Mouse (Mus musculus): Measurements from ENCODE around the gene Nacc1.

The Nacc1 gene

DNA sequence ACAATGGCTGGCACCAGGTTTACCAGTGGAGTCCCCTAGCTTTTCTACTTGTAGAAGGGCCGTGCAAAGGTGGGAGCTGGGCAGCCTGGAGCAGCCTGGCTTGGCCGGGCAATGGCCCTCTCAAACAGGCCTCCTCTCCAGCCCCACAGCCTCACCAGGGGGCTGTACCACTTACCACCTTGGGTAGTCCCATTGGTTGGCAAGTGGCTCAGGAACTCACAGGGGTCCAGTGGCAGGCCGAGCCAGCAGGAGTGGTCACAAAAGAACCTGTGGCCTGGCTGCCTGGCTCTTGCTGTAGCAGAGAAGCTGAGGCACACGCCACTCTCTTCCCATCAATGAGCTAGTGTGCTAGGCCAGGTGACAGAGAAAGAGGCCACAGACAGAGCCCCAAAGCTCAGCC is 26.5 kb upstream of the Nacc1 start:
- DNase-seq (ENCODE audit: extremely low read depth, low read depth) = no peak

DNA sequence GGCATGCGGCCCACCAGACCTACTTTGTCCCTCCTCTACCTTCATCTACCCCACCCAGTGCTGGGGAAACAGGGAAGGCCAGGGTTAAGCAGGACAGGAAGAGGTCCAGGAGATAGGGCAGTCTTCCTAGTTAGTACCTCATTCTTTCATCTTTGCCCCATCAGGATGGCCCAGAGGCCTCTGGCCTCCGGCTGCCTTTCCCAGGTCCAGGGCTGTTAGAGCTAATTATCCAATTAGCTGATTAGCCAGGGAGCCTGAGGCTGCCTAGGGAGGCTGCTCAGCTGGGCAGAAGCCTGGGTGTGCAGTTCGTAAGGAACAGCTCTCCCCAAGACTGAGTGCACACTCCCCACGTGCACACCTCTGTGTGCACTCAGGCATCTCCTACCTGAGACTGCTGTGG is 25.7 kb upstream of the Nacc1 start:
- DNase-seq (ENCODE audit: extremely low read depth, low read depth) = no peak

DNA sequence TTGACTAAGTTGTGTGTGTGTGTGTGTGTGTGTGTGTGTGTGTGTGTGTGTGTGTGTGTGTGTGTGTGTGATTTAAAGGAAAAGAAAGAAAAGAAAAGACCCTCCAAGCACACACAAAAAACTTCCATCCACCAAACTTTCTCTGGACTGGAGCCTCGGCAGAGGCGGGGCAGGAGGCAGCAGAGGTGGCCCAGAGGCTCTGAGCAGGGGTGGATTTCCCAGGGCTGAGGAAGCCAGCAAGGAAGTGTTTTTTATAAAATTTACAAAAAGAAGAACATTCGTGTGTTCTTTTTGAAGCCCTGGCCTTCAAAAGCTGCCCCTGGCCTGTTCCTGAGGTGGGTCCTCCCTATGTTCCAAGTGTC is 25.1 kb upstream of the Nacc1 start:
- DNase-seq (ENCODE audit: extremely low read depth, low read depth) = no peak

DNA sequence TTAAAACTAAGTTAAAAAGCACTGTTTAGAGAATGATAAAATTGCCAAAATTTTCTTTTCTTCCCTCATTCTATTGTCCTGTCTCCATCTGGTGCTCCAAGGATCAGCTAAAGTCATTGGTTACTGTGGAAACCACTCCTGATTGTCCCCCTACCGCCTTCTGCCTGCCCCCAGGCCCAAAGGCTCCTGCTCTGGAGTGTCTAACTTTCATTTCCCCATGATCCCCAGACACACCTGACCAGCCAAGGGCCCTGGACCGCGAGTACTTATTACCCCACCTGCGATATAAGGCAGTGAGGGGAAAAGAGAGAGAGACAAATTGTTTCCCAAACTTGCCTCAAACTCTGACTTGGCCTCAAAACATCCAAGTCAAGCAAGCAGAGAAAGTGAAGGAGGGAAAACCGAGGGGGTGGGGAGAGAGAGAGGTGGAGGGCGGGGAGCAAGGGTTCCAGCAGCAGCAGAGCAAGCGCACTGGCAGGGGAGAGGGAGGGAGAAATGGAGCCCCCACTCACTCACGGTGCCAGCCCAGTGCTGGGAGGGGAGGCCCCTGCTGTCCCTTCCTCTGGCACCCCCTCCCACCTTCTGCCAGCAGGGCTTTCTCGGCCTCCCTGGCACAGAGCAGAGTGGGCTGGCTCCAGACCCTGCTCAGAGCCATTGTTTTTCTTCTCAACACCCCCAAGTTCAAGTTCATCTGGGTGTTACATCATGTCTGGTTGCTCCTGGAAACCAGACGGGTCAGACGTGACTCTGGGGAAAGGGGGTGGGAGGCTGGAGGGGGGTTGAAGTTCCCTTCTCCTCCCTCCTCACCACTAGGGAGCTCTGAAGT is 24.5 kb upstream of the Nacc1 start:
- no peak for DNase-seq (ENCODE audit: extremely low read depth, low read depth)

- DNase-seq (ENCODE audit: extremely low read depth, low read depth) = no peak
Measured at GRCm38 (mm10) chr8:84711312-84711711, 23.6 kb upstream of the Nacc1 start.

- no peak for DNase-seq (ENCODE audit: extremely low read depth, low read depth)
Measured at GRCm38 (mm10) chr8:84709931-84710330, 22.3 kb upstream of the Nacc1 start.

DNA sequence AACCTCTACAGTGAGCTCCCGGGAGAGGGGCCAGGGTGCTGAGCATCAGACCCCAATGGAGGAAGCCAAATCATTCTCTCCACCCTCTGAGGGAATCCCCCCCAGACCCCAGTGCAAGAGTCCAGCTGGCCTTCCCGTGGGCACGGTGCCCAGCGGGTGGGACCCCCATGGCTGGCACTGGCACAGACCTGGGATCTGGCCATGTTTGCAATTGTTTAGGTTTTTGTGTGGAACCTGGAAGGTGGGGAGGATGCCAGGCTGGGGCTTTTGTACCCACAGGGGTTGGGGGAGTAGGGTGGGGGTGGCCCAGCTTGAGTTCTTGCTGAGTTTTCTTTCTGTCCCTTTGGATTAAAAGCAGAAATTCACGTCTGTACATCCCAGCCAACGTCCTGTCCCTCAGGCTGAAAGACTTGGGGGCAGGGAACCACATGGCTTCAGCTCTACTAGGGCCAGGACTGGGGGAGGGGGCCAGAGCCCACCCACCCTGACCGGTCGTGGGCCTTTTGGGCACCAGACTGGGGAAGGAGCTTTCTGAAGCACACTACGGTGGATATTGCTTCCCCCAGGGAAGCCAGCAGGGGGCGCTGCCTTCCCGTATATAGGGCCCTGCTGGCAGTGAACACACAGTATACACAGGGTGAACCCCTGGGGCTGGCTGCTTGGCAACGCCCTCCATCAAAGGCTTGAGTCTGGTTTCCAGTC is 21.3 kb upstream of the Nacc1 start:
- DNase-seq (ENCODE audit: extremely low read depth, low read depth) = no peak

DNA sequence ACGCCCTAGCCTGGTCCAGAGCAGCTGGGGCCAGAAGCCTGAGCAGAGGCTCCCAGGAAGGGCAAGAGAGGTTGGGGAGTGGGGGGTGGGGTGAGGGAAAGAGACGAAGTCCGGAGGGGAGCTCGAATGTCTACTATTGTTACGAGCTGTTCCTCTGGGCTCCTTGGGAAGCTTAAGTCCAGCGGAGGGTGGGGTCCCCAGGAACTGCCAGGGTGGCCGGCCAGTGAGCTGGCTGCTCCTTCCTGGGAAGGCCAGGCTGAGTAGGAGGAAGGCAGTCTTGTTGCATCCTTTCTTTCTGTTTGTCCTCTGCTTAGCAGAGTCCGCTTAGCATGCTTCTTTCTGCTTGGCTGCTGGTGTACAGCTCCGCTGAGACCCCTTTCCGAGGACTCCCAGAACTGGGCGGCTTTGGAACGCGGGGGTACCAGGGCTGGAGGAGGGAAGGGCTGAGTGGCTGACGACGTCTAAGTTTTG is 20.4 kb upstream of the Nacc1 start:
- no peak for DNase-seq (ENCODE audit: extremely low read depth, low read depth)

GRCm38 (mm10) chr8:84707267-84707883 is 19.7 kb upstream of the Nacc1 start:
- no peak for DNase-seq (ENCODE audit: extremely low read depth, low read depth)

- DNase-seq (ENCODE audit: extremely low read depth, low read depth) = no peak
Measured at GRCm38 (mm10) chr8:84706610-84707266, 19.1 kb upstream of the Nacc1 start.

- DNase-seq (ENCODE audit: extremely low read depth, low read depth) = no peak
Measured at GRCm38 (mm10) chr8:84705960-84706359, 18.3 kb upstream of the Nacc1 start.

DNA sequence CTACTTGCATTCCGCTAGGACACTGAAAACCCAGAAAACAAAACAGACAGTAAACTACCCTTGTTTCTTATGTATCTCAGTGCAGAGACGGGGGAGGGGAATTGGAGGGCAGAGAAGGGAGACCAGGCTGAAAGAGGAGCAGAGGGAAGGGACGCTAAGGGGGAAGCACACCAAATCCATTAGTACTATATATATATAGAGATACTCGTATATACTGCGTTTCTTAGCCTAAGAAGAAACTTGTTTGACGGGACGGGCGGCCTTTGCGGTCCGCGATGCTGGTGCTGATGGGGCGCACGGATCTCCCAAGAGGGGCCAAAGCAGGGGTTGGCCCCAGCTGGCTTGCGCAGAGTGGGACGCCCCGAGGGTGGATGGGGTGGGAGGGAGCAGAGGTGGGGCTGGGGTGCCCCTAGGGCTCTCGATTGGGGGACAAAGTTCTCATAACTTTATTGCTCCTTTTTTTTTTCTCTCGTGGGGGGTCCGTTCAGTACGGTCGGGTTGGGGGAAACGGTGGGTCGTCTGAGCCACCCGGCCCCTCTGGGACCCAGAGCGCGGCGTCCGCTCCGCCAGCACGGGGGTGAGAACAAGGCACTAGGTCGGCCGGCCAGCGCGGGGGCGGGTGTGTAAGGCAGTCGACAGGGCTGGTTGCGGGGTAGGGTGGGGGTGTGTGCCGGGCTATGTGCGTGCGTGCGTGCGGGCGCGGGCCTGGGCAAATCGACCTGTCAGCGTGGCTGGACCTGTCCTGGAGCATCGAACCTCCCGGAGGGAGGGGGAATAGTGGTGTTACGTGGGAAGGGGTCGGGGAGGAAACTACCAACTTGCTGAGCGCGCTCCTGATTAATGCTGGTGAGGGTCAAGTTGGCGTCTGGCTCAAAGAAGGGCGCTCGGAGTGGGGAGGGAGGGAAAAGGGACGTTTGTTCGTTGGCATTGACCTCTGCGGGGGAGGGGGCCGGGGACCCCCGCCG is 17.5 kb upstream of the Nacc1 start:
- DNase-seq (ENCODE audit: extremely low read depth, low read depth) = no peak

- DNase-seq (ENCODE audit: extremely low read depth, low read depth) = no peak
Measured at GRCm38 (mm10) chr8:84704356-84704755, 16.7 kb upstream of the Nacc1 start.

- DNase-seq (ENCODE audit: extremely low read depth, low read depth) = peak; percentile 68
Measured at GRCm38 (mm10) chr8:84703466-84704249, 16.0 kb upstream of the Nacc1 start.

GRCm38 (mm10) chr8:84702963-84703465 is 15.4 kb upstream of the Nacc1 start:
- DNase-seq (ENCODE audit: extremely low read depth, low read depth) = no peak

- no peak for DNase-seq (ENCODE audit: extremely low read depth, low read depth)
Measured at GRCm38 (mm10) chr8:84702561-84702960, 14.9 kb upstream of the Nacc1 start.

- peak; percentile 94 for DNase-seq (ENCODE audit: extremely low read depth, low read depth)
Measured at GRCm38 (mm10) chr8:84700941-84701911, 13.6 kb upstream of the Nacc1 start, which contains the start of gene Lyl1. Gene Lyl1 (plus strand): TSS chr8:84701457.

- DNase-seq (ENCODE audit: extremely low read depth, low read depth) = no peak
Measured at GRCm38 (mm10) chr8:84700526-84700925, 12.9 kb upstream of the Nacc1 start.
